Mouse (Mus musculus) MEL (cell line): Measurements from ENCODE around the gene Polr3b. TPM values are rescaled to one million over a fixed set of nuclear protein-coding genes. Genes with fewer than 3 reads are reported as not detected.

Experiments
- DNase-seq: peaks from one replicate; pipeline ENCODE4 v3.0.0; 2011; ENCODE audit warnings: low read depth, low spot score
- H3K27ac ChIP-seq: 2 replicates; pipeline ENCODE4 v1.5.1; 2012; ENCODE audit warnings: low read depth, mild to moderate bottlenecking, control low read depth, low read length, moderate library complexity; ENCODE audit not compliant: control insufficient read depth
- H3K27me3 ChIP-seq, 2 experiments: fragments of 150-350 bp in 1 of 2; sonication (generic) in 1 of 2; 2 replicates each; pipeline ENCODE4 v1.6.1; 2012; ENCODE audit warnings: low read length in 2 of 2, mild to moderate bottlenecking in 2 of 2, improper control_type of control experiment in 1 of 2, moderate library complexity in 1 of 2; ENCODE audit not compliant: insufficient read depth in 2 of 2, control insufficient read depth in 1 of 2
- H3K36me3 ChIP-seq, 2 experiments: 2 replicates each; pipeline ENCODE4 v1.6.1; 2012 to 2014; ENCODE audit warnings: low read length in 2 of 2, improper control_type of control experiment in 1 of 2, inconsistent platforms in 1 of 2, mild to moderate bottlenecking in 1 of 2; ENCODE audit not compliant: insufficient read depth in 2 of 2, control insufficient read depth in 1 of 2
- H3K4me1 ChIP-seq, 2 experiments: fragments of 150-350 bp in 1 of 2; sonication (generic) in 1 of 2; 2 replicates each; pipeline ENCODE4 v1.6.1; 2012; ENCODE audit warnings: low read length in 2 of 2, improper control_type of control experiment in 1 of 2, mild to moderate bottlenecking in 1 of 2; ENCODE audit not compliant: insufficient read depth in 2 of 2, control insufficient read depth in 1 of 2
- H3K4me3 ChIP-seq, 2 experiments: fragments of 150-350 bp in 1 of 2; sonication (generic) in 1 of 2; 2 replicates each; pipeline ENCODE4 v1.5.1; 2012; ENCODE audit warnings: low read depth in 2 of 2, low read length in 2 of 2, mild to moderate bottlenecking in 2 of 2, moderate library complexity in 2 of 2, control low read depth in 1 of 2, improper control_type of control experiment in 1 of 2; ENCODE audit not compliant: control insufficient read depth in 1 of 2, insufficient read depth in 1 of 2
- H3K79me2 ChIP-seq: 2 replicates; pipeline ENCODE4 v1.6.1; 2012; ENCODE audit warnings: mild to moderate bottlenecking, low read length, moderate library complexity; ENCODE audit not compliant: control insufficient read depth, poor library complexity, insufficient read depth
- H3K9ac ChIP-seq: 2 replicates; pipeline ENCODE4 v1.6.1; 2012; ENCODE audit warnings: low read depth, mild to moderate bottlenecking, control low read depth, low read length, moderate library complexity; ENCODE audit not compliant: control insufficient read depth, poor library complexity, severe bottlenecking
- H3K9me3 ChIP-seq: fragments of 150-350 bp; sonication (generic); replicated peaks from 2 replicates; pipeline ENCODE4 v1.6.1; 2012; ENCODE audit warnings: mild to moderate bottlenecking, low read length, improper control_type of control experiment, moderate library complexity; ENCODE audit not compliant: insufficient read depth
- CTCF ChIP-seq, 3 experiments: IDR thresholded peaks in 2 of 3; conservative IDR thresholded peaks in 1 of 3; 2 replicates each; pipeline ENCODE4 v1.5.1; 2011 to 2012; ENCODE audit warnings: low read length in 3 of 3, low read depth in 2 of 3, mild to moderate bottlenecking in 2 of 3, improper control_type of control experiment in 1 of 3, inconsistent platforms in 1 of 3, mixed read lengths in 1 of 3, moderate library complexity in 1 of 3; ENCODE audit not compliant: control insufficient read depth in 1 of 3, insufficient read depth in 1 of 3, poor library complexity in 1 of 3, severe bottlenecking in 1 of 3
- E2F4 ChIP-seq: IDR thresholded peaks from 2 replicates; pipeline ENCODE4 v1.6.1; 2011; ENCODE audit warnings: low read depth, low read length, improper control_type of control experiment, borderline replicate concordance
- GABPA ChIP-seq: IDR thresholded peaks from 2 replicates; pipeline ENCODE4 v1.6.1; 2012; ENCODE audit warnings: low read depth, mild to moderate bottlenecking, inconsistent platforms, low read length, improper control_type of control experiment, moderate library complexity
- GATA1 ChIP-seq: IDR thresholded peaks from 2 replicates; pipeline ENCODE4 v1.6.1; 2011; ENCODE audit warnings: low read depth, low read length, improper control_type of control experiment
- HCFC1 ChIP-seq: IDR thresholded peaks from 2 replicates; pipeline ENCODE4 v1.6.1; 2012; ENCODE audit warnings: low read depth, mild to moderate bottlenecking, inconsistent platforms, low read length, improper control_type of control experiment, moderate library complexity
- NELFE ChIP-seq: IDR thresholded peaks from 2 replicates; pipeline ENCODE4 v1.6.1; 2011; ENCODE audit warnings: low read depth, low read length, improper control_type of control experiment
- POLR2AphosphoS2 ChIP-seq: IDR thresholded peaks from 2 replicates; pipeline ENCODE4 v1.6.1; 2011; ENCODE audit warnings: low read length, improper control_type of control experiment
- RAD21 ChIP-seq: IDR thresholded peaks from 2 replicates; pipeline ENCODE4 v1.6.1; 2011; ENCODE audit warnings: mild to moderate bottlenecking, low read depth, low read length, improper control_type of control experiment
- SMC3 ChIP-seq: IDR thresholded peaks from 2 replicates; pipeline ENCODE4 v1.6.1; 2011; ENCODE audit warnings: low read depth, low read length, improper control_type of control experiment
- TAL1 ChIP-seq: IDR thresholded peaks from 2 replicates; pipeline ENCODE4 v1.6.1; 2012; ENCODE audit warnings: mild to moderate bottlenecking, inconsistent platforms, low read length, moderate library complexity, mixed read lengths
- ZC3H11A ChIP-seq: IDR thresholded peaks from 2 replicates; pipeline ENCODE4 v1.6.1; 2012; ENCODE audit warnings: low read depth, mild to moderate bottlenecking, inconsistent platforms, low read length, improper control_type of control experiment
- polyA plus RNA-seq, 2 experiments: library from polyadenylated mRNA; stranded (reverse) in 1 of 2; unstranded in 1 of 2; fragments of >175 nt in 1 of 2; fragments of >200 nt in 1 of 2; gene quantifications; 2 replicates each; pipeline versions ENCODE4 v1.2.1 to v1.2.4; 2012; ENCODE audit warnings: low replicate concordance in 2 of 2, low read depth in 1 of 2; ENCODE audit not compliant: insufficient read length in 2 of 2, insufficient read depth in 1 of 2, missing spikeins in 1 of 2
- total RNA-seq: library from RNA; depleted of rRNA; stranded (reverse); fragments of 300-350 nt; gene quantifications from 2 replicates; pipeline ENCODE4 v1.2.3, GENCODE M21; 2012

Gene Polr3b
- total and polyA plus RNA-seq, 3 experiments, result 19.8 to 24.2 TPM; not detected in 1

GRCm38 (mm10) chr10:84727005-84727404 lies 104.9 kb downstream of the Polr3b start:
- Histone ChIP-seq H3K27ac (no peak overlapping the region), H3K4me1 (no peaks in the 10 kb centered on the region), H3K4me3 (no peak overlapping the region), H3K36me3 (peaks cover 0 to 2% of the 10 kb centered on the region in 2 experiments; a peak in 1 of 4 replicates), H3K9ac (no peak overlapping the region), H3K27me3 (no peaks in the 10 kb centered on the region), H3K79me2 (no peaks in the 10 kb centered on the region)
- no peak for DNase-seq
- no peak for TF ChIP-seq GATA1
- TF ChIP-seq, all 39 proteins: peak for 0
- H3K9me3 ChIP-seq, result no peaks in the 10 kb centered on the region

GRCm38 (mm10) chr10:84727760-84728159 lies 105.7 kb downstream of the Polr3b start:
- Histone ChIP-seq H3K36me3 (peaks cover 0 to 2% of the 10 kb centered on the region in 2 experiments; a peak in 1 of 4 replicates), H3K79me2 (no peaks in the 10 kb centered on the region), H3K9me3 (no peaks in the 10 kb centered on the region), H3K9ac (no peak overlapping the region), H3K27me3 (no peaks in the 10 kb centered on the region), H3K4me3 (no peak overlapping the region), H3K27ac (no peak overlapping the region), H3K4me1 (no peaks in the 10 kb centered on the region)
- DNase-seq, result no peak
- TF ChIP-seq NELFE (no peak), CTCF (IDR thresholded peaks at IDR 0.05 in 2 of 3, conservative IDR thresholded peaks at IDR 0.05 in 1 of 3; ENCODE audit: control insufficient read depth in 1 of 3, insufficient read depth in 1 of 3, low read depth in 2 of 3, low read length in 3 of 3, poor library complexity in 1 of 3, severe bottlenecking in 1 of 3) (peak in 1 of 3 experiments; percentile 0; a peak in 1 of 6 replicates)

- Histone ChIP-seq H3K27me3 (no peaks in the 10 kb centered on the region), H3K27ac (no peak overlapping the region), H3K9me3 (no peaks in the 10 kb centered on the region), H3K4me3 (no peak overlapping the region), H3K79me2 (no peaks in the 10 kb centered on the region), H3K4me1 (no peaks in the 10 kb centered on the region), H3K9ac (no peak overlapping the region), H3K36me3 (no peaks in the 10 kb centered on the region)
- TF ChIP-seq HCFC1, result no peak
- TF ChIP-seq CTCF (IDR thresholded peaks at IDR 0.05 in 2 of 3, conservative IDR thresholded peaks at IDR 0.05 in 1 of 3; ENCODE audit: control insufficient read depth in 1 of 3, insufficient read depth in 1 of 3, low read depth in 2 of 3, low read length in 3 of 3, poor library complexity in 1 of 3, severe bottlenecking in 1 of 3), result peak; percentile 60 to 72 (median 70)
- peak; percentile 41 for TF ChIP-seq ZC3H11A
- no peak for TF ChIP-seq E2F4
- TF ChIP-seq POLR2AphosphoS2, result no peak
- peak; percentile 56 for TF ChIP-seq SMC3
- no peak for TF ChIP-seq GABPA
- no peak for TF ChIP-seq TAL1
- TF ChIP-seq RAD21, result peak; percentile 46
- peak; percentile 26 for DNase-seq
Measured at GRCm38 (mm10) chr10:84730078-84730477, 108.0 kb downstream of the Polr3b start.
